Mouse (Mus musculus) embryonic facial prominence, embryonic 10.5 days (tissue): ENCODE measurements around the gene Sost. TPM values are rescaled to one million over a fixed set of nuclear protein-coding genes. Genes with fewer than 3 reads are reported as not detected.
A peak's percentile ranks its signal among the peaks of the same experiment; 100 is the strongest.

ENCODE experiments used
- DNase-seq: peaks from one replicate; pipeline ENCODE4 v3.0.0-alpha.2; 2017; ENCODE audit warnings: low spot score
- H3K27ac ChIP-seq: fragments of 300-500 bp; sonication (generic); replicated peaks from 2 replicates; pipeline ENCODE4 v1.5.1; 2016; ENCODE audit warnings: mild to moderate bottlenecking
- H3K27me3 ChIP-seq: fragments of 300-500 bp; sonication (generic); replicated peaks from 2 replicates; pipeline ENCODE4 v1.6.1; 2016; ENCODE audit warnings: low read depth, mild to moderate bottlenecking; ENCODE audit not compliant: poor library complexity, severe bottlenecking
- H3K36me3 ChIP-seq: fragments of 300-500 bp; sonication (generic); replicated peaks from 2 replicates; pipeline ENCODE4 v1.6.1; 2016; ENCODE audit warnings: mild to moderate bottlenecking, moderate library complexity
- H3K4me1 ChIP-seq: fragments of 300-500 bp; sonication (generic); 2 replicates; pipeline ENCODE4 v1.6.1; 2016
- H3K4me3 ChIP-seq: fragments of 300-500 bp; sonication (generic); 2 replicates; pipeline ENCODE4 v1.5.1; 2016; ENCODE audit warnings: mild to moderate bottlenecking, moderate library complexity
- H3K9me3 ChIP-seq: fragments of 300-500 bp; sonication (generic); 2 replicates; pipeline ENCODE4 v1.6.1; 2016; ENCODE audit warnings: mild to moderate bottlenecking
- WGBS: fragments of 180-500 bp; shearing (Covaris S2); methylation state at CpG from one replicate; pipeline ENCODE4 v1.1.7; 2016; 5-methylcytosine and 5-hydroxymethylcytosine counted together
- polyA plus RNA-seq: library from polyadenylated mRNA; unstranded; fragments of >200 nt; fragmentation: Nextera tagmentation; extraction: Ambion mirVana; gene quantifications from 2 replicates; pipeline ENCODE4 v1.2.1, GENCODE M21; 2016

The Sost gene
- polyA plus RNA-seq, 1 experiment from 2014 or later: 0.20 TPM

DNA sequence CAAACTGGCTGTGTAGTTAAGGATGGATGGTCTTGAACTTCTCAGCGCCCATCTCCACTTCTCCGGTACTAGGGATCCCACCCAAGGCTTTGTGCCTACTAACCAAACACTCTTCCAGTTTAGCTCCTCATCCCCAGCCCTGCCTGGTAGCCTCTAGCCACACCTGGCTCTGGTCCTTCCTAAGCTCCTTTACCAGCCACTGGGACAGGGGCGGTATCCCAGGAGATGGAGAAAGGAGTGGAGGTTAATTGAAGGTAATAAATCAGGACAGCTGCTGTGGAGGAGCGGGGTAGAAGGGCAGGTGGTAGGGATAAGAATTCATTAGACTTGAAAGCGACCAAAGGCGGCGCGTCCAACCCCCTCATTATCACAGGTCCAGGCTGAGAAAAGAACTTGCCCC is 2.2 kb downstream of the Sost start:
- no peak overlapping the region for H3K27ac ChIP-seq
- H3K4me3 ChIP-seq: peak overlapping the region; percentile 63; the same call in 1 of the 2 replicates
- peaks cover 89% of the 10 kb centered on the region for H3K27me3 ChIP-seq
- peak; percentile 40 for DNase-seq
- 3% methylated on average over 8 of the region's 8 CpGs for WGBS
- H3K36me3 ChIP-seq: no peaks in the 10 kb centered on the region
- H3K9me3 ChIP-seq: no peaks in the 10 kb centered on the region
- H3K4me1 ChIP-seq: peaks cover 69% of the 10 kb centered on the region

GRCm38 (mm10) chr11:101963473-101964291 is 3.1 kb downstream of the Sost start:
- peaks cover 68% of the 10 kb centered on the region for H3K4me1 ChIP-seq
- H3K27me3 ChIP-seq: peaks cover 98% of the 10 kb centered on the region
- peak overlapping the region; percentile 63 for H3K4me3 ChIP-seq
- no peaks in the 10 kb centered on the region for H3K36me3 ChIP-seq
- peak; percentile 77 for DNase-seq
- H3K27ac ChIP-seq: peak overlapping the region; percentile 75
- under 1% methylated on average over 78 of the region's 78 CpGs for WGBS
- no peaks in the 10 kb centered on the region for H3K9me3 ChIP-seq

- no peak overlapping the region for H3K27ac ChIP-seq
- DNase-seq: peak; percentile 40
- H3K4me3 ChIP-seq: peak overlapping the region; percentile 63
- WGBS: 2% methylated on average over 11 of the region's 11 CpGs
- H3K9me3 ChIP-seq: no peaks in the 10 kb centered on the region
- peaks cover 98% of the 10 kb centered on the region for H3K27me3 ChIP-seq
- H3K36me3 ChIP-seq: no peaks in the 10 kb centered on the region
- peaks cover 62% of the 10 kb centered on the region for H3K4me1 ChIP-seq
Observed at GRCm38 (mm10) chr11:101963043-101963442, 3.8 kb downstream of the Sost start.

DNA sequence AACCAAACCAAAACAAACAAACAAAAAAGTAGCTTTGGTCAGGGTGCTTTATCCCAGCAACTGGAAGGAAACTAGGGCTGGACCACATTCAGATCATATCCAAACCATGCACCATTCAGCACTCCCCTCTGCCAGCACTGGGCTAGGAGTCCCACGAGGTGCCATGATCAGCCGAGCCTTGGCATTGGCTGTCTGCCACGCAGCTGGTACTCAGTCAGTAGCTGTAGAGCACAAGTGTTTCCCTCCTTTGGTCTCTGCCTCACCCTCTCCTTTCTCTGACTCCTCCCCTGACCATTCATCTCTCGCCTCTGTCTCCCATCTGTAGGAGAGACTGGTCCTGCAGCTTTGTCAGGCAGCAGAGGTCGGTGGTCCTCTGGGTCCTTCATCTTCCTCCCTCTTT is 9.3 kb downstream of the Sost start:
- no peaks in the 10 kb centered on the region for H3K9me3 ChIP-seq
- no peak overlapping the region for H3K4me3 ChIP-seq
- H3K4me1 ChIP-seq: peaks cover 28% of the 10 kb centered on the region
- no peak for DNase-seq
- H3K36me3 ChIP-seq: no peaks in the 10 kb centered on the region
- peaks cover 86% of the 10 kb centered on the region for H3K27me3 ChIP-seq
- 77% methylated on average over 5 of the region's 5 CpGs for WGBS
- no peak overlapping the region for H3K27ac ChIP-seq

DNA sequence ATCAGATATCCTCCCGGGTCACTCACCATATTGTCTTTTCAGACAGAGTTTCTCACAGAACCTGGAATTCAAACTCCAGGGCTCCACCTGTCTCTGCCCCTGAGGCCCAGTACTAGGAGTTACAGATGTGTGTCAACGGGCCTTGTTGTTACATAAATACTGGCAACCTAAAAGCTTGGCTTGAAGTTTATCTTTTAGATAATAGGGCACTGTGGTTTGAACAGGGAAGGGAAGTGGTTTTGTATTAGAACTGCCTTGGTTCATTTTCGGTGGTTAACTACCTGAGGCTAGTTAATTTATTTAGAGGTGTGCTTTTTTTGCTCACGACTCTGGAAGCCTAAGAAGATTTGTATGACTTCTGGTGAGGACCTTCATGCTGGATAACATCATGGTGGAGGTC is 13.4 kb downstream of the Sost start:
- H3K4me1 ChIP-seq: peaks cover 31% of the 10 kb centered on the region
- H3K36me3 ChIP-seq: no peaks in the 10 kb centered on the region
- peaks cover 71% of the 10 kb centered on the region for H3K27me3 ChIP-seq
- 65% methylated on average over 4 of the region's 4 CpGs for WGBS
- no peaks in the 10 kb centered on the region for H3K9me3 ChIP-seq
- H3K27ac ChIP-seq: no peak overlapping the region
- H3K4me3 ChIP-seq: no peak overlapping the region
- DNase-seq: no peak

DNA sequence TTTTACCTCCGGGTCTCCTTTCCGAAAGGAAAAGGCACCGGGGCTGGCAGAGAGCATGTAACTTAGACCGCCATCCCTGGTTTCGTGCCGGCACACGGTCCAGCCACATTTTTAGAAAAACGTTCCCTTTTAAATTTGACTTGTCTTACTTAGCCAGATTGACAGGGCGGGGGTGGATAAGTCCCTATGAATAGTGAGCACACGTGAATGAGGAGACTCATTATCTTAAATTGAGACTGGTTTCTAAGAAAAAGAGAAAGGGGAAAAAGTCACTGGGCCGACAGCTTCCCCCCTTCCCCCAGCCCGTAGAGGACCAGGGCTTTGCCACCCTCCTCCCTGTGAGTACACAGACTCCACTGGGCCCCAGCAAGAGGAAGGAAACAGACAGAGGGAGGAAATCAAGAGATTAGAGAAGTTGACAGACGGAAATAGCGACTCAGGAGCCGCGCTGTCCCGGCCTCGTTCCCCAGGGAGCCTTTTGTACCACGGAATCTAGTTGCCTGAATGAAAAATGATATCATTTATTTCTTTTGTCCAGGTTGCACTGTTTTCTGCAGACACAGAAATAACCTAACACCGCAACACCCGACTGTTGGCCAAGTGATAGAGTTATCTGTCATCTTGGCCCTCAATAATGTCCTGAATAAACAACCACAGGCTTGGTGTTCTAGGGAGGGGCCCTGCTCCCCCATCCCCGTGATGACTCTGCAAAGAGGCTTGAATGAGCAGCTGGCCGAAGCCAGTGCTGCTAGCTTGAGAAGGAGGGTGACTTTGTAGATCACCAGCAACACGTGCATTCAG is 14.1 kb downstream of the Sost start:
- peaks cover 66% of the 10 kb centered on the region for H3K27me3 ChIP-seq
- peak; percentile 49 for DNase-seq
- 27% methylated on average over 24 of the region's 24 CpGs for WGBS
- H3K9me3 ChIP-seq: no peaks in the 10 kb centered on the region
- peak overlapping the region; percentile 58 for H3K27ac ChIP-seq
- peak overlapping the region; percentile 37 for H3K4me3 ChIP-seq
- H3K4me1 ChIP-seq: peaks cover 30% of the 10 kb centered on the region
- H3K36me3 ChIP-seq: no peaks in the 10 kb centered on the region

GRCm38 (mm10) chr11:101950021-101950420 is 16.8 kb downstream of the Sost start:
- no peak overlapping the region for H3K27ac ChIP-seq
- WGBS: 87% methylated on average over 5 of the region's 5 CpGs
- H3K36me3 ChIP-seq: no peaks in the 10 kb centered on the region
- H3K27me3 ChIP-seq: peaks cover 41% of the 10 kb centered on the region
- peaks cover 36% of the 10 kb centered on the region for H3K4me1 ChIP-seq
- H3K9me3 ChIP-seq: no peaks in the 10 kb centered on the region
- no peak for DNase-seq
- no peak overlapping the region for H3K4me3 ChIP-seq

DNA sequence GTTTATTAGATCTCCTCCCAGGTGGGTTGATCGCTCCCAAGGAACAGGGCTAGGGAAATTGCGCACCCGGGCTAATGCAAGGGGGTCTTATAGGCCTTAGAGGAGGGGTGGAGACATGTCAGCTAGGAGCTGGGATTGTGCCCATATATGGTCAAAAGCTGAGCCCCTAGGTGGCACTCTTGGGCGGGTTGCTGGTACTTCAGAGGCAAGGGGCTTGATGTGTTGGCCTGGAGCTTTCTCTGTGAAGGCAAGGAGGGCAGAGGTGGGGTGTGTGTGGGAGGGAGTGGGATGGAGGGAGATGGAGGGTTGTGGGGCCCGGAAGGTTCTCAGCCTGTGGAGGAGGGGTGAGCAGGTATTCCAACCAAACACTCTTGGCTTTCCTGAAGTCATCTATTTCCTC is 20.3 kb downstream of the Sost start:
- peak overlapping the region; percentile 65 for H3K27ac ChIP-seq
- 34% methylated on average over 5 of the region's 5 CpGs for WGBS

GRCm38 (mm10) chr11:101943055-101943454 is 23.8 kb downstream of the Sost start:
- H3K9me3 ChIP-seq: 0 out of 2 replicates have a peak, but pooled peaks cover 2% of the 10 kb centered on the region
- no peak for DNase-seq
- no peaks in the 10 kb centered on the region for H3K36me3 ChIP-seq
- H3K27ac ChIP-seq: no peak overlapping the region
- no peak overlapping the region for H3K4me3 ChIP-seq
- peaks cover 27% of the 10 kb centered on the region for H3K4me1 ChIP-seq
- WGBS: 36% methylated on average over 3 of the region's 3 CpGs
- peaks cover 30% of the 10 kb centered on the region for H3K27me3 ChIP-seq

More for the DNA sequence above, 20.3 kb downstream of the Sost start:
- peak; percentile 69 for DNase-seq
- Histone ChIP-seq H3K4me1 (peaks cover 16% of the 10 kb centered on the region), H3K36me3 (no peaks in the 10 kb centered on the region), H3K27me3 (peaks cover 27% of the 10 kb centered on the region), H3K9me3 (0 out of 2 replicates have a peak, but pooled peaks cover 2% of the 10 kb centered on the region), H3K4me3 (no peak overlapping the region)

DNA sequence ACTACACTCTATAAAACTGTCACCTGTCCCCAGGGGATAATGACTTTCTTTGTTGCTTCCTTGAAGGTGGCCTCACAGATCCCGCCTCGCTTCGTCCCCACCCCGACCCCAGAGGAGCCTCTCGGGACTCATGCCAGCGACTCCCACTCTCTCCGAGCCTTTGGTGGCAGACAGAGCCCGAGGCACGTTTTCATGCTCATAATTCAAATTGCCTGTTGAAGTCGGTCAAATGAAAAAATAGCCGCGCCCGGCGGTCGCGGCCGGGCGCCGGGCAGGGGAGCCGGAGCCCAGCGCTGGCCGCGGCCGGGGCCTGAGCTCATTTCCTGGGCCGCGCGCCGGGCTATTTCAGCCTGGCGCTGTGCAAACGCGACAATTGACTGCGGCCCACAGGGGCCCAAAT is 29.7 kb downstream of the Sost start:
- Histone ChIP-seq H3K27ac (peak overlapping the region; percentile 71), H3K4me3 (peak overlapping the region; percentile 59), H3K4me1 (peaks cover 40% of the 10 kb centered on the region), H3K9me3 (no peaks in the 10 kb centered on the region), H3K36me3 (no peaks in the 10 kb centered on the region), H3K27me3 (peaks cover 76% of the 10 kb centered on the region)
- DNase-seq: peak; percentile 58
- under 1% methylated on average over 32 of the region's 32 CpGs for WGBS

DNA sequence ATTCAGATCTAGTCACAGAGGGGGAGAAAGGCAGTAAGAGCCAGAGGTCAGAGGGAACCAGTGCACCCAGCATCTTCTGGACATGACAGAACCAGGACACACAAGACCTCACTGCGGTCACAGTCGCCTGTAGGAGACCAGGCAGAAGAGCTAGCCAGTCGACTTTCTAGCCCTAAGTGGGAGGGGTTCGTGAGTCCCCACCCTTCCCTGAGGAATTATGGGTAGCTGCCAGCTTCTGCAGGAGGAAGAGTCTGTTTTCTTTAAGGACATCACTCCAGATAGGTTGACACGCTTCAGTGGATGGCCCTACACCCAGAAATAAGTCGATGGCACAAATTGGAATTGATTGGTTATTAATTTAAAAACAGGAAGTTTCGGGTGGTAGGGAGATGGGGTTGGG is 30.4 kb downstream of the Sost start:
- 26% methylated on average over 7 of the region's 7 CpGs for WGBS
- H3K4me3 ChIP-seq: peak overlapping the region; percentile 59; the same call in 1 of the 2 replicates
- no peaks in the 10 kb centered on the region for H3K9me3 ChIP-seq
- H3K4me1 ChIP-seq: peaks cover 45% of the 10 kb centered on the region
- DNase-seq: no peak
- no peaks in the 10 kb centered on the region for H3K36me3 ChIP-seq
- H3K27me3 ChIP-seq: peaks cover 74% of the 10 kb centered on the region
- H3K27ac ChIP-seq: no peak overlapping the region

DNA sequence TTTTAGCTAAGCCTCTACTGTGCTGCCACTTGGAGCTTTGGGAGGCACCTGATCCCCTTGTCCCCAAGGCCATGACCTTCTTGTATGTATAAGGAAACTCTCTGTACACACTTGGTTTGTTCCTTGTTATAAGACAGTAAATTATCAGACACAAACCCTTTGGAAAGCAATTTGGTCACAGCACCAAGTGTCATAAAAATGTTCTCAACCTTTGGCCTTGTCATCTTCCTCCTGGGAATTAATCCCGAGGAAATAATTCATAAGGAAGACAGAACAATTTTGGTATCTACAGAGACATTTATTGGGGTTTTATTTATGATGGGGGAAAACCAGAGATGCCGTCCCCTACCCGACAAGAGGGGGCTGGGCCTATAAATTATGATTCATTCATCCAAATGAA is 31.1 kb downstream of the Sost start:
- H3K9me3 ChIP-seq: no peaks in the 10 kb centered on the region
- H3K4me3 ChIP-seq: no peak overlapping the region
- H3K27me3 ChIP-seq: peaks cover 74% of the 10 kb centered on the region
- H3K4me1 ChIP-seq: peaks cover 38% of the 10 kb centered on the region
- WGBS: 92% methylated on average over 3 of the region's 3 CpGs
- DNase-seq: no peak
- H3K27ac ChIP-seq: no peak overlapping the region
- no peaks in the 10 kb centered on the region for H3K36me3 ChIP-seq
